Mouse (Mus musculus) layer of hippocampus, adult 18-20 months (tissue): ENCODE measurements around the gene Ncoa3. TPM values are rescaled to one million over a fixed set of nuclear protein-coding genes. Genes with fewer than 3 reads are reported as not detected.

ENCODE experiments used
- DNase-seq, 2 experiments: peaks; one replicate each; pipeline ENCODE4 v3.0.0; 2022; ENCODE audit warnings: low spot score in 2 of 2
- total RNA-seq, 2 experiments: library from RNA; stranded (reverse); gene quantifications; 2 replicates each; pipeline ENCODE4 v1.2.3; 2021

Gene Ncoa3
- total RNA-seq, 2 experiments from 2014 or later: 30.0 to 33.8 TPM

DNA sequence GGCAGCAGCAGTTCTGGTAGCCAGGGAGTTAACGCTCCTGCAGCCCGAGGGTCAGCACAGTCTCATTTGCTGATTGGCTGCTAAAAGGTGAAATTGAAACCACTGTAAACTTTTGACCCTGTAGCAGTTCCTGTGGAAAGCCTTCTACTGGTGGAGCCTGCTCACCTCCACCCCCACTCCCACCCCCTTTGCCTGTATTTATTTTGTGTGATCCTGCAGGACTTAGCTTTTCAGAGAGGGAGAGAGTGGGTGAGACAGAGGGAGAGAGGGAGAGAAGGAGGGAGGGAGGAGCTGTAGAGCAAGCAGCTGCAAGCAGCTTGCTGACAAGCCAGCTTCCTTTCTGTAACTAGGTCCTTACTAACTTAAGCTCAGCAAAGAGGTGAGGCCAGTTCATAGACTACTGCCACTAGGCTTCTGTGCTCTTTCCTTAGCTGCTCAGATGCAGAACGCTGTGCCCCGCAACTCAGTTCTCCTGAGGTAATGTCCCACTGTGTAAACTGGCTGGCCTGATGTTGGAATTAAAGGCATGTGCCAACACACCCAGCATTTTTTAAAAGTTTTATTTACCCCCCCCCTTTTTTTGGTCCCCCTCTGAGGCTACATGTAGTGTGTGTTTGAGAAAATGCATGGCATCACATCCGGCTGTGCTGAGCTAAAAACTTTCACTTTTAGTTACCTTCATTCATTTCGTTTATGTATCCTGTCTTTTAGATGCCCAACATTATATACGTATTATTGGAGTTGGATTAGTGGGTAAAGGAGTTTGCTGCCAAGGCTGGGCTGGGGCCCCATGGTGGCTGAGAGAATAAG is 38.9 kb downstream of the Ncoa3 start:
- peak in 1 of 2 experiments; percentile 31 for DNase-seq

DNA sequence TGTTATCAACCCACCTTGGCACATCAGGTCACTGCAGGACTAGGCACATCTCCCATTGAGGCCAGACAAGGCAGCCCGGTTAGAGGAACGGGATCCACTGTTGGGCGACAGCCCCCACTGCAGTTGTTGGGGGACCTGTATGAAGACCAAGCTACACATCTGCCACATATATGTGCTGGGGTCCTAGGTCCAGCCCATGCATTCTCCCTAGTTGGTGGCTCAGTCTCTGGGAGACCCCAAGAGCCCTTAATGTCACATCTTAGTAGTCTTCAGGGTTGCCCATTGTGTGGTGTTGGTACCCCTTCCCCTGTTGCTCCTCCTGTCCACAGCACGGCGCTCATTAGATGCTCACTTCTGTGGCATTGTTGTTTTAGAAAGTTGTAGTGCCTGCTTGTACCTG is 40.2 kb downstream of the Ncoa3 start:
- no peak for DNase-seq

DNA sequence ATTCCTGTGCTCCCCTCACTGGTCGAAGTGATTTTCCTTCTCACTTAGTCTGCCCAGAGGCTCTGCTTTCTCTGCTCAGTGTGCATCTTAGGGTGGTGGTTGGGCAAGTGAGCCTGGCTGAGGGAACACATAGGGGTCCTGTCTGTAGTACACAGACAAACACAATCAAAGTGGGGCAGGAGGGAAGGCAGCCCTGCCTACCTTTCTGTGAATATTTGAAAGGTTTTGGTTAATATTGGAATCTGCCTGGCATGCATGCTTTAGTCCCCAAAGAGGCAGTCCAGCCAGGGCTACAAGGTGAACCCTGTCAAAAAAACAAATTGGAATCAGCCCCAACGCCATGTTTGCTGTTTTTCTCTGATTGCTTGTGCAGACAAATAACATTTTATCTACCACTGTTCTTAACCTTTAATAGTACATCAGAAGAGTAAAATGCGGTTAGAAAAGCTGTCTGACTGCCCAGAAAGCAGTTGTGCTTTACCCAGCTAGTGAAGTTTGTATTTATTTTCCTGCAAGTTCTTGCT is 42.6 kb downstream of the Ncoa3 start:
- DNase-seq: no peak

DNA sequence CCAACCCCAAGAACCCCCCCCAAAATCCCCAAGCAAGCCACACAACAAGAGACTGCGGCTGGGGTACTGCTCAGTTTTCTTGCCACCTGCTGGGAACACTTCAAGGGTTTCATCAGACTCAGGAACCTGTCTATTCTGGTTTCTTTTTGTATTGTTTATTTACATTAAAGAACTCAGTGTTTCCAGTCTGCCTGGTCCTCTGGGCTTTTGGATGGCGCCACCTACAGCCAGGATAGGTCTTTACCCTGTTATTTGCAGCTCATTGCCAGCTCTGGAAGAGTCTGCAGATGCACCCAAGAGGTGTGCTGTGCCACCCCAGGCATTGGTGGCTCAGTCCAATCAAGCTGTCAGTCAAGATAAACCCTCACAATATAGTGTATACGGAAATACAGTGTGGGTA is 43.3 kb downstream of the Ncoa3 start:
- DNase-seq: peak in 1 of 2 experiments; percentile 70

DNA sequence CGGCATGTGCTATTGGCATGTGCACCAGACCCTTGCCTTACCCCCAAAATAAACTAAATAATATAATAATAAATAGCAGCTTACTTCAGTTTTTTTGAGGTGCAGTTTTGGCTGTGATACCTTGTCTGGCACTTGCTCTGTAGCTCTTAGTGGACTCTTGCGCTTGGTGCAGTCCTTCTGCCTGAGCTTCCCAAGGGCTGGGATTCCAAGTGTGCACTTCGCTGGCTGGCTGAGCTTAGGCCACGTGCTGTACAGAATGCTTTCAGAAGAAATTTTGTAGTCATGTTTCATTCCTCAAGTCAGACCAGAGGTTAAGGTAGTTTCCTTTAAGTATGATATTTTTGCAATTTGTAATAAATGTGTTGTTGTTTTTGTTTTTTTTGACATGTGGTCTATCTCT is 47.2 kb downstream of the Ncoa3 start:
- no peak for DNase-seq

DNA sequence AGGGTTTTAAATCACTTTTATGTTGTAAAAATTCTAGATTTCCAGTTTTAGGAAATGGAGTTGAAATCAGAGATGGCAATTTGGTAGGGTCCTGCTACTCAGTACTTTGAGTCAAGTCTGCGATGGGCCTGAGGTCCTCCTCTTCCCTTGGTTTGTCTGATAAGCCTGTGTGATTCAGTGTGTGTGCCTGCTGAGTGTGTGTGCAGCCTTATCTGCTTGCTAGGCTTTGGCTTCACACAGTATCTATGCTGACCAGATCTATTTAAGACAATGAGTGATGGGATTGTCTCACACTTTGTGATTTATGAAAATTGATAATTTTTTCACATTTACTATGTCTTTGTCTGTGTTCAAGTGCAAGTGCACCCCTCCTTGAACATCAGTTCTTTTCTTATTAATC is 50.1 kb downstream of the Ncoa3 start:
- no peak for DNase-seq

DNA sequence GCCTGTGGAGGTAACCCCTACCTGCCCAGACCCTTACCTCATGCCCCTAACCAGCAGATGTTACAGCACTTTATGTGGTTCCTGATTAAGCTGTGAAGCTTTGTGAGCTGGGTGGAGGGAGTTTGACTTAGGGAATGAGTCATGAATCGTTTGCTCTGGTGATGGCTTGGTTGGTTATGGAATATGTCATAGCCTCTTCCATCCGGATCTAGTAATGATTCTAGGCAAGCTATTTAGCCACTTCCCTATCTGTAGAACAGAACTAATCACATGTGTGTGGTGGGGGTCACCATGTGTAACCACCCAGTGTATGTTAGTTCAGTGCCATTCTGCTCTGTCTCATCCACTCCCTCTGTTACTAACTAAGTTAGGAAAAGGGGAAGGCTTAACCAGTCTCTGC is 52.6 kb downstream of the Ncoa3 start:
- no peak for DNase-seq

DNA sequence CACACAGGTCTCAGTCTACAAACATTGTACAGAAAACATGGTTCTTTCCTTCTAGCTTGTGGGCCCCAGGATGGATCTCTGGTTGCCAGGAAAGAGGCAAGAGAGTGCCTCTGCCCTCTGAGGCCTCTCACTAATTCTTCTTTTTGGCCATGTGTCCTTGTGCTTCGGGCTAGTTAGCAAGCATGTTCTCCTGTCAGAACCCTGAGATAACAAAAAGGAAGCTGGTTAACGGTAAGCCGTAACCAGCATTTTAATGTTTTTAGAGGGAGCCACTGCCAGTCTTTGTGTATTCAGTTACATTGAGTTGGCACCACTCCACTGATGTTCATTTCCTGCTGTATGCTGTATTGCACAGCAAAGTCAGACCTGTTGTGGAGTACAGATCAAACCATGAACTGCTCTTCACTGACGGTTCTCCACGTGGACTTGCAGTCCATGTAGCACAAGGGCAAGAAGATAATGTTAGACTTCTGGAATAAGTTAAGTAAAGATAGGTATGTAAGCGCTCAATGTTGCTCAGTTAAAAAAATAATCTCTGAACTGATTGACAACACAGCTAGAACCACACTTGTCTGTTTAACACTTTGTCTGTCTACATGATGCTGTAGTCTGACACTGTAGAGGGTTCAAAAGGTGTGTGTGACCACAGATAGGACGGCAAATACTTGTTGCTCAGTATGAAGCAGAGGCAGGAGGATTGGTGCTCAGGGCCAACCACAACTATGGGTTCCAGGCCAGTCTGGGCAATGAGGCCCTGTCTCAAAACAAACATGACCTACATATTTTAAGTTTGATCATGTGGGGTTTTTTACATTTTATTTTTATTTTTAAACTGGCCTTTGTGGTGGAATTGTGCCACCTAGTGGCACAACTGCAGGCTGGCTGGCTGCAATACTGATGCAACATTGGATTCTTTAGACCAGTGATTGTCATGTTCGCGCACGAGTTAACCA is 53.4 kb downstream of the Ncoa3 start:
- peak in 1 of 2 experiments; percentile 53 for DNase-seq

DNA sequence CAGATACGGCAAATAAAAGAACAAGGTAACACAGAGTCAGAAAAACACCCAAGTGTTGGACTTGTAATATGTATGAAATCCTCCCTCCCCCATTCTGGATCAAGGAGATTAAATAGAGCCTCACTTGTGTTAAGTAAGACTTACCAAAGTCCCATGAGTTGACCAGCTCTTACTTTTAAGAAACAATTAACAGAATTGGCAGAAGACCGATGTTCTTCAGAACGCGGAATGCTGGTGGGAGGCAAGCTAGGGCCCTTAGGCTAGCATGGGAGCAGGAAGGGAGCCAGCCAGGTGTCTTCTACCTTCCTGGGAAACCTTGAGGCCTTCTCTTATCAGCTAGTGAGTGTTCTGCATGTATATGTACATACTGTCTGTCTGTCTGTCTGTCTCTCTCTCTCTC is 55.5 kb downstream of the Ncoa3 start:
- DNase-seq: no peak

DNA sequence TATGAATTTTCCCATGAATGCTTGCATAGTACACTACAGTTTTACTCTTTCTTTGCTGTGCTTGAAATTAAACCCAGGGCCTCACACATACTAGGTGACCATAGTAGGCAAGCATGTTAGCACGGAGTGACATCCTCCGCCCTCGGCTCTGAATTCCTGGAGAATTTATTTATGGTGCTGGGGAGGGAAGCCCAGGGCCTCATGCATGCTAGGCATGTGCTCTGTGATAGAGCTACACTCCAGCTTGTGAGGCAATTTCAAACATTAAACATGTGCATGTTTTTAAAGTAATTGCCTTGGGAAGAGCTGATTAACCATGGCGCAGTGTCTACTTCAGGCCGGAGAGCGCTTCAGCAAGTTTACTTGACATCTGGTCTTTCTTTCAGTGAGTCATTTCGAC is 56.4 kb downstream of the Ncoa3 start:
- no peak for DNase-seq

DNA sequence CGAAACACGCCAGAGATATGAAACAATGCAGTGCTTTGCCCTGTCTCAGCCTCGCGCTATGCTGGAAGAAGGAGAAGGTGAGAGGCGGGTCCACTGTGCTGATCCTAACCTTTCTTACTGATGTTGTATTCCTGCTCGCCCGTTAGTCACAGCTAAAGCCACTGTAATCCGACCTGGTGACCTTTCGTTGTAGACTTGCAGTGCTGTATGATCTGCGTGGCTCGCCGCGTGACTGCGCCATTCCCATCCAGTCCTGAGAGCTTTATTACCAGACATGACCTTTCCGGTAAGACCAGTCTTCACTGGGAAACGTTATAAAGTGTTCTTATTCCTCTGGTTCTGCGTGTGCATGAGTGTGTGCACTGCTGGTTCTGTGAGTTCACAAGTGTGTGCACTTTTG is 59.0 kb downstream of the Ncoa3 start:
- no peak for DNase-seq

DNA sequence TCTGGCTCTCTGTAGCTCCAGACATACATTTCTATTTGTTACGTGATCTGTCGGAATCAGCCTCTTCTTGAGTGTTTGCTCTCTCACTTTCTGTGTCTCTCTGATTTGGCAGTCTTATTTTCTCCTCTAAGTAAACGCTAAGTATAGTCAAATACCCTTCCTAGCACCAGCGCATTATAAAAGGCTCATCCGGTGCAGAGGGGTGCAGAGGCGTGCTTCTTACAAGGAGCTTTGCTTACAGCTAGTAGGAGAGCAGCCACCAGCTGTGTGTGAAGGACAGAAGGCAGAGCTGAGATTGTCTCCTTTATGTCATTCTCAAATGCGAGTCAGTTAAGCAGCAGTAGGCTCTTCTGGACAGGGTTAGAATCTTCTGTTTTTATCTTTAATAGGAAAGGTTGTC is 59.5 kb downstream of the Ncoa3 start:
- no peak for DNase-seq

DNA sequence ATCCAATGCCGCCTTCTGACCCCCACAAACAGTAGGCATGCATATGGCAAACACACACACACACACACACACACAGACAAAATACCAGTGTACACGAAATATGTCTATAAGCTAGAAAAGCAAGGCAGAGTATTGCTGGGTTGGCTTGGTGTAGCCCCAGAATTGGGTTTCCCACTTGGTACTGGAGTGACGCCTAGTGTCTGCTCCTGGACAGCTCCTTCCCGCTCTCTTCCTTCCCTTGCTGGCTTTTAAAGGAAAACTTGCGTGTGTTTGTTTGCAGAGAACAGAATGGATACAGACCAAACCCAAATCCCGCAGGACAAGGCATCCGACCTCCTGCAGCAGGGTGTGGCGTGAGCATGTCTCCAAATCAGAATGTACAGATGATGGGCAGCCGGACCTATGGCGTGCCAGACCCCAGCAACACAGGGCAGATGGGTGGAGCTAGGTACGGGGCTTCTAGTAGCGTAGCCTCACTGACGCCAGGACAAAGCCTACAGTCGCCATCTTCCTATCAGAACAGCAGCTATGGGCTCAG is 61.6 kb downstream of the Ncoa3 start:
- DNase-seq: no peak

DNA sequence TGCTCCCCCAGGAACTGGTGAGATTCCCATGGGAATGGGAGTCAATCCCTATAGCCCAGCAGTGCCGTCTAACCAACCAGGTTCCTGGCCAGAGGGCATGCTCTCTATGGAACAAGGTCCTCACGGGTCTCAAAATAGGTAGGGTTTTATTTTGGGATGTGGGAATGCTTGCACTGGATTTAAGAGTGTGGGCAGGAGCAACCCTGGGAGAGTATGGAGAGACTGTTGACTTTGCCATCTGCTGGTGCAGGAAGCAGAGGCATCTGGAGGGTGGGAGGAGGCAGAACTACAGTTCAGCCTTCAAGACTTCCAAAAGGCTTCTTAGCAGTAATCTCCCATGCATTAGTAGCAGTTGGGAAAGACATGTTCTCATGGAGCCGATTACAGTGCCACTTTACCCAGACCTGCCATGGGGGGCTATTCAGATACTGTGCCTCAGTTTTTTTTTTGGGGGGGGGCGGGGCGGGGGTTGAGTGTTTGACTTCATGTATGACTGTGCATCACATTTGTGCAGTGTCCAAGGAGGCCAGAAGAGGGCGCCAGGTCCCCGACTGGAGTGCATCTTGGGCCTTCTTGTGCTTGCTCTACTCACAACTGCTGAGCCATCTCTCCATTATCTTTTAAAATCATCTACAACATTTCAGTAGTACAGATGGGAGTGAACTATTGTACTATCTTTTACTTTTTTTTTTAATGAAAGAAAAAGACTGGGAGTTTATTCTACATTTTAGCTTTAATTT is 67.4 kb downstream of the Ncoa3 start:
- DNase-seq: peak; percentile 54 to 80

DNA sequence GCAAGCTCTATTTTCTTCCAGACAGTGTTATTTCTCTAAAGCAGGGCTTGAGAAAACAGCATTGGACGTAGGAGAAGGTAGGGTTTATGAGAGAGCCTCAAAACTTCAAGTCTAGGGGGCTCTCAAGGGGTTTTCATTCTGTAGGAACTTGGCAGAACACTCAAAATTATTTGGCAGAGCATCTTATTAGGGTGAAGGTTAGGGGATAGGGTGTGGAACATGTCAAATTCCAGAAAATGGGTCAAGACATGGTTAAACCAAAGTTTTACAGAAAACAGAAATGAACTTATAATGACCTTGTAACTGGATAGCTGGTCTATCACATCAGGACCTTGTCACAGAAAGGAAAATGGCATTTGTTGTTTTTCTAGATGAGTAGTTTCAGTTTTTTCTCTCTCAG is 69.6 kb downstream of the Ncoa3 start:
- DNase-seq: no peak

DNA sequence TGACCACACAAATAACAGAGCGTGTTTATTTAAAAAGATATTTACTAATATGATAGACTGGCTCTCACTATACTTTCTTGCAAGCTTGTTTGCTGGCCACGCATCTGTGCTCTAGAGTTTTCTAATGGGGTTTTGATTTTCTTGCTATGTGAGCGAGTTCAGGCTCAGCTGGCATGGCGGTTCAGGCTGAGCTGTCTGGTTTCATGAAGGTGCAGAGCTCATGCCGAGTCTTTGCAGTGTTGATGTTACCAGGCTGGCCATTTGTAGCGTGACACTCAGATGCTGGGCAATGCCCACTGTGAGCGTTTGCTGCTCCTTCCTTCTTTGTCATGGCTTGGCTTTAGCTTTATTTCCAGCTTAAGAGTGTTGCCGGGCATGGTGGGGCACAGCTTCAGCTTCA is 70.0 kb downstream of the Ncoa3 start:
- no peak for DNase-seq

DNA sequence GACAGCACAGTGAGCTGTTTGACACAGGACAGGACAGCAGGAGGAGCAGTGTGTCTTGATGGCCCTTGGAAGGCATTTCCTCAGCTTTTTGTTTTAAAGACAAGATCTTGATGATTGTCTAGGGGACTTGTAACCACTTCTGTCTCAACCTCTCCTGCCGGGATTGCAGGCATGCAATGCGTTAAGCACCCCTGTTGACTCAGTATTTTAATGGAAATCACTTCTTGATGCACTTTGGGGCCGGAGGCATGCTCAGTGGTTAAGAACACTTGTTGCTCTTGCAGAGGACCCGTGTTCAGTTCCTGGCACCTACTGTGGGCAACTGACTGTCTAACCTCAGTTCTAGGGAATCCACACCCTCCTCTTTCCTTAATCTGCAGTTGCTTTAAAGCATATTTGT is 74.0 kb downstream of the Ncoa3 start:
- DNase-seq: no peak

DNA sequence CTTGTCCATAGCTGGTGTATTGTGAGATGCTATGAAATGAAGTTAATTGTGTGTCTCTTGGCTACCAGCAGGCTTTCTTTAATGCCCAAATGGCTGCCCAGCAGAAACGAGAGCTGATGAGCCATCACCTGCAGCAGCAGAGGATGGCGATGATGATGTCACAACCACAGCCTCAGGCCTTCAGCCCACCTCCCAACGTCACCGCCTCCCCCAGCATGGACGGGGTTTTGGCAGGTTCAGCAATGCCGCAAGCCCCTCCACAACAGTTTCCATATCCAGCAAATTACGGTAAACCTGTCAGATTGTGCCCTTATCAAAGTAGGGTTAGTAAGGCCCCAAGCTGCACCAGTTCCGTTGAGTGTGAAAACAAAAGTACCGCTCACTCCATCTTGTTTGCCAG is 75.8 kb downstream of the Ncoa3 start:
- no peak for DNase-seq

DNA sequence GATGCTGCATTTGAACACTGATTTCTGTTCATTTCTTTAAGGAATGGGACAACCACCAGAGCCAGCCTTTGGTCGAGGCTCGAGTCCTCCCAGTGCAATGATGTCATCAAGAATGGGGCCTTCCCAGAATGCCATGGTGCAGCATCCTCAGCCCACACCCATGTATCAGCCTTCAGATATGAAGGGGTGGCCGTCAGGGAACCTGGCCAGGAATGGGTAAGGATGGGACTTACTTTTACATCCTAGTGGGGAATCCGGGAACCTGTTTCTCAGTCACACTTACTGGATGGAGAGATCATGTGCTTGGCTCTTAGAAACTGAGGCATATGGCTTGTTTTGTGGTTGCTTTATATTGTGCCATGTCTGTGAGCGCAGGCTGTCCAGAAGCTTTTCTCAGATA is 76.7 kb downstream of the Ncoa3 start:
- no peak for DNase-seq

DNA sequence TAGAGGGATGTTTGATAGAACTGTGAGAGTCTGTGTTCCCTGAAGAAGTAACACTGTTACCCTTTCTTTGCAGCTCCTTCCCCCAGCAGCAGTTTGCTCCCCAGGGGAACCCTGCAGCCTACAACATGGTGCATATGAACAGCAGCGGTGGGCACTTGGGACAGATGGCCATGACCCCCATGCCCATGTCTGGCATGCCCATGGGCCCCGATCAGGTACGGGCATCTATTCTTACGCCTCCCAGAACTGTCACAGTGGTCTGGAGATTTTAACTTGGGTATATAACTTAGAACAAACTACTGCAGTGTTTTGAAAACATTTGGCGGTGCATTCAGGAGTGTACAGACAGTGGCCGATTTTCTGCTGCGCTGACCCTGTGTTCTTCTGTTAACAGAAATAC is 77.3 kb downstream of the Ncoa3 start:
- no peak for DNase-seq

DNA sequence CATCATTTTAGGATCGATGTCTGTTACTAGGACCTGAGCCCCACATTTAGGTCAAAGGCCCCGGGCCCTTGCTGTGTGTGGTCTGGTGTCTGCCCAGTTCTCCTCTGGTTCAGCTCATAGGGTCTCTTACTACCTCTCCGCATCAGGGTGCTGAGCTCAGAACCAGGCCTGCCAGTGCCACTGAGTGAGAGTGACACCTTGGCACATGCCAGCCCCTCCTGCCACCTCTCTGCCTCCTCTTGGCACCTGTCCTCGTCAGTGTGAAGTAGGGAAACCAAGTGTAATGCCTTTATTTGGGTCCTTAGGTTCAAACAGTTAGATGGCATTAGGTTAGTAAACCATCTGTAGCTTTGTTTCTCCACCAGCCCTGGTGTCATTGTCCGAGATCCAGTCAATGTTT is 79.0 kb downstream of the Ncoa3 start:
- DNase-seq: no peak
